Mouse (Mus musculus) hindbrain, postnatal 0 days (tissue): ENCODE measurements at regions not wholly inside any gene's neighbourhood (a gene's known extent, or its start where the extent isn't known, plus 50 kb on each side); places are given as distances from the start of the nearest gene placed in this dataset.

Experiments used
- ATAC-seq: fragments of 200-750 bp; cut with Nextera tagmentation; 2 replicates; pipeline ENCODE4 v1.8.0; 2017; ENCODE audit warnings: mild to moderate bottlenecking, moderate TSS enrichment, moderate library complexity
- DNase-seq: peaks from one replicate; pipeline ENCODE4 v3.0.0-alpha.2; 2015; ENCODE audit warnings: low spot score
- H3K27ac ChIP-seq: fragments of 300-500 bp; sonication (generic); 2 replicates; pipeline ENCODE4 v1.5.1; 2014; ENCODE audit warnings: mild to moderate bottlenecking
- H3K27me3 ChIP-seq: fragments of 300-500 bp; sonication (generic); 2 replicates; pipeline ENCODE4 v1.6.1; 2014; ENCODE audit warnings: low read length, mixed read lengths; ENCODE audit not compliant: insufficient read depth
- H3K36me3 ChIP-seq: fragments of 300-500 bp; sonication (generic); 2 replicates; pipeline ENCODE4 v1.6.1; 2014; ENCODE audit warnings: low read length, mixed read lengths; ENCODE audit not compliant: insufficient read depth
- H3K4me1 ChIP-seq: fragments of 300-500 bp; sonication (generic); 2 replicates; pipeline ENCODE4 v1.6.1; 2014; ENCODE audit warnings: antibody characterized with exemption, low read length, mixed read lengths; ENCODE audit not compliant: insufficient read depth
- H3K4me2 ChIP-seq: fragments of 300-500 bp; sonication (generic); 2 replicates; pipeline ENCODE4 v1.6.1; 2014; ENCODE audit warnings: low read depth, mild to moderate bottlenecking, low read length, moderate library complexity, mixed read lengths
- H3K4me3 ChIP-seq: fragments of 300-500 bp; sonication (generic); 2 replicates; pipeline ENCODE4 v1.5.1; 2014; ENCODE audit warnings: low read length
- H3K9ac ChIP-seq: fragments of 300-500 bp; sonication (generic); replicated peaks from 2 replicates; pipeline ENCODE4 v1.6.1; 2014; ENCODE audit warnings: mild to moderate bottlenecking, low read length, moderate library complexity, mixed read lengths
- H3K9me3 ChIP-seq: fragments of 300-500 bp; sonication (generic); 2 replicates; pipeline ENCODE4 v1.6.1; 2016; ENCODE audit warnings: low read length, mixed read lengths
- CTCF ChIP-seq: IDR thresholded peaks from 2 replicates; pipeline ENCODE4 v1.5.1; 2016; ENCODE audit warnings: antibody characterized with exemption, control low read depth, low read depth
- WGBS: fragments of 180-500 bp; shearing (Covaris S2); extraction: QIAGEN DNeasy Blood & Tissue Kit; methylation state at CpG from one replicate; pipeline ENCODE4 v1.1.7; 2014; 5-methylcytosine and 5-hydroxymethylcytosine counted together

- H3K36me3 ChIP-seq: no peaks in the 10 kb centered on the region
- no peaks in the 10 kb centered on the region for H3K9me3 ChIP-seq
- TF ChIP-seq CTCF: no peak
- H3K4me1 ChIP-seq: no peaks in the 10 kb centered on the region; the same call in 1 of the 2 replicates
- peak overlapping the region; percentile 38 for H3K4me2 ChIP-seq
- no peaks in the 10 kb centered on the region for H3K27me3 ChIP-seq
- no peak overlapping the region for H3K4me3 ChIP-seq
- DNase-seq (peak; percentile 54), ATAC-seq (peak; percentile 59)
- no peak overlapping the region for H3K27ac ChIP-seq
- H3K9ac ChIP-seq: no peak overlapping the region
- 33% methylated on average over 16 of the region's 16 CpGs for WGBS
These were observed 211.6 kb downstream of the Ttll7 start for GRCm38 (mm10) chr3:147063578-147064442.

- Histone ChIP-seq H3K4me3 (no peak overlapping the region), H3K9me3 (no peaks in the 10 kb centered on the region), H3K36me3 (no peaks in the 10 kb centered on the region), H3K4me2 (no peak overlapping the region), H3K4me1 (no peaks in the 10 kb centered on the region; the same call in 1 of the 2 replicates), H3K9ac (no peak overlapping the region), H3K27me3 (no peaks in the 10 kb centered on the region), H3K27ac (no peak overlapping the region)
- DNase-seq: no peak
- no peak for TF ChIP-seq CTCF
- 41% methylated on average over 3 of the region's 3 CpGs for WGBS
- ATAC-seq: 0 out of 2 replicates have a peak, but pooled peaks have one; percentile 7
These were observed 212.3 kb downstream of the Ttll7 start for GRCm38 (mm10) chr3:147064443-147064868.

- Histone ChIP-seq H3K4me2 (no peak overlapping the region), H3K9ac (no peak overlapping the region), H3K4me3 (no peak overlapping the region), H3K27ac (no peak overlapping the region), H3K4me1 (no peaks in the 10 kb centered on the region), H3K9me3 (no peaks in the 10 kb centered on the region), H3K27me3 (no peaks in the 10 kb centered on the region), H3K36me3 (no peaks in the 10 kb centered on the region)
- ATAC-seq (no peak), DNase-seq (no peak)
- 87% methylated on average over 2 of the region's 2 CpGs for WGBS
- no peak for TF ChIP-seq CTCF
These were observed 218.8 kb downstream of the Ttll7 start for GRCm38 (mm10) chr3:147070972-147071371.

- Histone ChIP-seq H3K9me3 (no peaks in the 10 kb centered on the region), H3K36me3 (no peaks in the 10 kb centered on the region), H3K4me3 (no peak overlapping the region), H3K9ac (no peak overlapping the region), H3K4me2 (no peak overlapping the region), H3K4me1 (peaks cover 2% of the 10 kb centered on the region; the same call in 1 of the 2 replicates), H3K27ac (no peak overlapping the region), H3K27me3 (no peaks in the 10 kb centered on the region)
- ATAC-seq (no peak), DNase-seq (no peak)
- 67% methylated on average over 3 of the region's 3 CpGs for WGBS
- no peak for TF ChIP-seq CTCF
These were observed 228.0 kb downstream of the Ttll7 start for GRCm38 (mm10) chr3:147080197-147080596.

GRCm38 (mm10) chr3:147080768-147081448 lies 228.7 kb downstream of the Ttll7 start:
- Histone ChIP-seq H3K27ac (no peak overlapping the region), H3K27me3 (no peaks in the 10 kb centered on the region), H3K9me3 (no peaks in the 10 kb centered on the region), H3K4me2 (no peak overlapping the region), H3K4me1 (peaks cover 2% of the 10 kb centered on the region; the same call in 1 of the 2 replicates), H3K4me3 (no peak overlapping the region), H3K36me3 (no peaks in the 10 kb centered on the region), H3K9ac (no peak overlapping the region)
- WGBS: 81% methylated on average over 4 of the region's 4 CpGs
- ATAC-seq: no peak
- no peak for TF ChIP-seq CTCF
- no peak for DNase-seq

GRCm38 (mm10) chr3:147081763-147082162 lies 229.6 kb downstream of the Ttll7 start:
- peaks cover 2% of the 10 kb centered on the region; the same call in 1 of the 2 replicates for H3K4me1 ChIP-seq
- no peak overlapping the region for H3K4me3 ChIP-seq
- DNase-seq (no peak), ATAC-seq (no peak)
- H3K4me2 ChIP-seq: no peak overlapping the region
- no peak overlapping the region for H3K27ac ChIP-seq
- TF ChIP-seq CTCF: no peak
- 75% methylated on average over 9 of the region's 9 CpGs for WGBS
- no peaks in the 10 kb centered on the region for H3K9me3 ChIP-seq
- no peaks in the 10 kb centered on the region for H3K27me3 ChIP-seq
- H3K36me3 ChIP-seq: no peaks in the 10 kb centered on the region
- H3K9ac ChIP-seq: no peak overlapping the region
